Mouse (Mus musculus) neural tube, embryonic 15.5 days (tissue): ENCODE data around the gene Ezr. TPM values are rescaled to one million over a fixed set of nuclear protein-coding genes. Genes with fewer than 3 reads are reported as not detected.

Experiments
- ATAC-seq: fragments of 200-750 bp; cut with Nextera tagmentation; 2 replicates; pipeline ENCODE4 v1.8.0; 2017; ENCODE audit warnings: mild to moderate bottlenecking, moderate TSS enrichment, moderate library complexity; ENCODE audit not compliant: low FRiP score
- H3K27ac ChIP-seq: fragments of 300-500 bp; sonication (generic); replicated peaks from 2 replicates; pipeline ENCODE4 v1.5.1; 2015; ENCODE audit warnings: mild to moderate bottlenecking, inconsistent platforms
- H3K27me3 ChIP-seq: fragments of 300-500 bp; sonication (generic); replicated peaks from 2 replicates; pipeline ENCODE4 v1.6.1; 2015; ENCODE audit warnings: inconsistent platforms
- H3K36me3 ChIP-seq: fragments of 300-500 bp; sonication (generic); 2 replicates; pipeline ENCODE4 v1.6.1; 2015; ENCODE audit warnings: inconsistent platforms
- H3K4me1 ChIP-seq: fragments of 300-500 bp; sonication (generic); 2 replicates; pipeline ENCODE4 v1.6.1; 2015; ENCODE audit warnings: inconsistent platforms
- H3K4me2 ChIP-seq: fragments of 300-500 bp; sonication (generic); 2 replicates; pipeline ENCODE4 v1.6.1; 2015; ENCODE audit warnings: inconsistent platforms, mild to moderate bottlenecking, moderate library complexity
- H3K4me3 ChIP-seq: fragments of 300-500 bp; sonication (generic); replicated peaks from 2 replicates; pipeline ENCODE4 v1.5.1; 2015; ENCODE audit warnings: mild to moderate bottlenecking, inconsistent platforms
- H3K9ac ChIP-seq: fragments of 300-500 bp; sonication (generic); replicated peaks from 2 replicates; pipeline ENCODE4 v1.6.1; 2015; ENCODE audit warnings: mild to moderate bottlenecking, inconsistent platforms
- H3K9me3 ChIP-seq: fragments of 300-500 bp; sonication (generic); replicated peaks from 2 replicates; pipeline ENCODE4 v1.6.1; 2016; ENCODE audit warnings: inconsistent platforms
- WGBS: fragments of 180-500 bp; shearing (Covaris S2); methylation state at CpG from one replicate; pipeline ENCODE4 v1.1.7; 2015; ENCODE audit warnings: mixed read lengths; 5-methylcytosine and 5-hydroxymethylcytosine counted together
- polyA plus RNA-seq: library from polyadenylated mRNA; unstranded; fragments of >200 nt; fragmentation: Nextera tagmentation; extraction: Ambion mirVana; gene quantifications from 2 replicates; pipeline ENCODE4 v1.2.1, GENCODE M21; 2015

The Ezr gene
- polyA plus RNA-seq: 48.0 and 90.3 TPM in 2 replicates

DNA sequence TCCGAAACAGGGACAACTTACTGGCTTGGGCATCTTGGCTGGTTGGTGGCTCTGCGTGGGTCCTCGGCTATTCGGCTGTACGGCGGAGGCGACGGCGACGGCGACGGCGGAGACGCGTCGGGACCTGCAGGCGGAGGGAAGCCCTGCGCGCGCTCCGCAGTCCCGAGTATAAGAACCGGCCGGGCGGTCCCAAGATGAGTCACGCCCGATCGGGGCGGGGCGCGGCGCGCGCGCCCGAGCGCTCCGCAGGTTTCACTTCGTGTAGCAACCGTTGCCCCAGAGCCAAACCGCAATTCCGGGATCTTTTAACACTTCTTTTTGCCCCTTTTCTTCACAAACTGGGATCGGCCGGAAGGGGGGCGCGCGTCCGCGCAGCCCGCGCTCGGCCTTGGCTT is at the start of gene Ezr:
Gene Ezr, minus strand, starts transcription at position 174 of the 395 bp plus-strand sequence.
- Histone ChIP-seq H3K27ac (peak within 1 kb of the TSS; percentile 77), H3K27me3 (peaks cover 23% of the 10 kb centered on the region), H3K4me3 (peak within 1 kb of the TSS; percentile 68), H3K9me3 (no peaks in the 10 kb centered on the region), H3K36me3 (no peaks in the 10 kb centered on the region), H3K4me2 (peak within 1 kb of the TSS; percentile 97), H3K9ac (peak within 1 kb of the TSS; percentile 65), H3K4me1 (peaks cover 36% of the 10 kb centered on the region)
- peak; percentile 81 for ATAC-seq
- under 1% methylated on average over 51 of the region's 52 CpGs for WGBS

DNA sequence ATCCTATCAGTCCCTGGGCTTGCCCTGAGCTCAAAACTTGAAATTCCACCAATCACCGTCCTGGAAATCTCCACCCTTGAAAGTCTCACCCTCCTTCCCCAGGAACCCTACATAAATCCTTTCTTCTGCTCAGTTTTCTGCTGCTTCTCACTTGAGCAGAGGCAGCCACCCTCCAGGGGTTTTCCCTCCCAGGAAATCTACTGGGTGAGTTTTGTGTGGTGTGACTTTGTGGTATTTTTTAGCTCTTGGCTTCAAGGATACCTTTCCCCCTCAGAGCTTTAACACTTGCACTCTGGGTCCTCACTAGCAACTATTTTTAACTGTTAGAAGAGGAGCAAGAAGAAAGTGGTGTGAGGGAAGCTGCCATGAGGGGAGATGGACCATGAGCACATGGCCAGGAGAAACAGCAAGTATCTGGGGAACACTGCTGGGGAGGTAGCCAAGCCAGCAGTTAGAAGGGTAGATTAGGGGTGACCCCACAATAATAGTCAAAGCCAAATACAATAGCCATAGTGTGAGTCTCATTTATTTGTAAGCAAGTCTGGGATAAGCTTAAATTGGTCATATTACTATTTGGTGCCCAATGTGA is 47.5 kb upstream of the Ezr start:
- Histone ChIP-seq H3K27ac (no peak overlapping the region), H3K36me3 (no peaks in the 10 kb centered on the region), H3K9ac (no peak overlapping the region), H3K4me2 (no peak overlapping the region), H3K9me3 (no peaks in the 10 kb centered on the region), H3K4me1 (peaks cover 17% of the 10 kb centered on the region), H3K27me3 (no peaks in the 10 kb centered on the region), H3K4me3 (no peak overlapping the region)
- ATAC-seq: no peak
- 69% methylated on average over 1 of the region's 1 CpGs for WGBS

DNA sequence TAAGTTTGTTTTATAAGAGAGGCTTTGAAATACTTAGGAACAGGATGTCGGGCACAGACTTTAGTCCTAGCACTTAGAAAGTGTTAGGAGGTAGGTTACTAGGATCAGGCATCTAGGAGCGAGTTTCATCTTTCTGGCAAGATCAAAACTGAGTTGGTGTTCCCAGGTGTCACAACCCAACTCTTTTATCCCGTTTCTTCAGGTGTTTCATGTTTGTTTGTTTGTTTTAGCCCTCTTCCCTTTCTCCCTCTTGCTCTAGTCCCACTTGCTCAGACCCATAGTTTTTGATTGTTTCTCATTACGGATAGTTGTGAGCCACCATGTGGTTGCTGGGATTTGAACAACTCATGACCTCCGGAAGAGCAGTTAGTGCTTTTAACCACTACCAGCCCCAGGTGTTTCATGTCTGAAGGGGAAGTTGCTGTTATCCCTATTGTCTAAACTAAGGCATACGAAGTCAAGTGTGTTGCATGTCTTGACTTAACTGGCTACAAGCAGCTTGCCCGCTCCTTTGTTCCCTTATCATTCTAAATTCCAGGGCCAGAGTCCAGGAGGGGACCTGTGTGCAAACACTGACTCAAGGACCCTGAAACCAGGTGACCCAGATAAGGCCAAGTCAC is 46.1 kb upstream of the Ezr start:
- no peak for ATAC-seq
- H3K9me3 ChIP-seq: no peaks in the 10 kb centered on the region
- H3K4me1 ChIP-seq: peaks cover 17% of the 10 kb centered on the region
- H3K9ac ChIP-seq: peak overlapping the region; percentile 73
- H3K4me3 ChIP-seq: peak overlapping the region; percentile 62
- peak overlapping the region; percentile 99 for H3K27ac ChIP-seq
- H3K27me3 ChIP-seq: no peaks in the 10 kb centered on the region
- peak overlapping the region; percentile 85 for H3K4me2 ChIP-seq
- no peaks in the 10 kb centered on the region for H3K36me3 ChIP-seq
- 71% methylated on average over 7 of the region's 7 CpGs for WGBS

GRCm38 (mm10) chr17:6827740-6828461 is 45.3 kb upstream of the Ezr start:
- WGBS: 2% methylated on average over 64 of the region's 64 CpGs
- H3K4me1 ChIP-seq: peaks cover 17% of the 10 kb centered on the region
- peak overlapping the region; percentile 99 for H3K27ac ChIP-seq
- peak overlapping the region; percentile 85 for H3K4me2 ChIP-seq
- no peaks in the 10 kb centered on the region for H3K27me3 ChIP-seq
- peak overlapping the region; percentile 62 for H3K4me3 ChIP-seq
- H3K9ac ChIP-seq: peak overlapping the region; percentile 73
- no peaks in the 10 kb centered on the region for H3K9me3 ChIP-seq
- no peaks in the 10 kb centered on the region for H3K36me3 ChIP-seq
- ATAC-seq: peak; percentile 99

GRCm38 (mm10) chr17:6827159-6827733 is 44.7 kb upstream of the Ezr start:
- Histone ChIP-seq H3K4me3 (peak overlapping the region; percentile 62), H3K9ac (peak overlapping the region; percentile 68), H3K9me3 (no peaks in the 10 kb centered on the region), H3K4me2 (peak overlapping the region; percentile 85), H3K36me3 (no peaks in the 10 kb centered on the region), H3K27me3 (no peaks in the 10 kb centered on the region), H3K27ac (peak overlapping the region; percentile 99), H3K4me1 (peaks cover 17% of the 10 kb centered on the region)
- ATAC-seq: peak; percentile 29
- 24% methylated on average over 10 of the region's 10 CpGs for WGBS

DNA sequence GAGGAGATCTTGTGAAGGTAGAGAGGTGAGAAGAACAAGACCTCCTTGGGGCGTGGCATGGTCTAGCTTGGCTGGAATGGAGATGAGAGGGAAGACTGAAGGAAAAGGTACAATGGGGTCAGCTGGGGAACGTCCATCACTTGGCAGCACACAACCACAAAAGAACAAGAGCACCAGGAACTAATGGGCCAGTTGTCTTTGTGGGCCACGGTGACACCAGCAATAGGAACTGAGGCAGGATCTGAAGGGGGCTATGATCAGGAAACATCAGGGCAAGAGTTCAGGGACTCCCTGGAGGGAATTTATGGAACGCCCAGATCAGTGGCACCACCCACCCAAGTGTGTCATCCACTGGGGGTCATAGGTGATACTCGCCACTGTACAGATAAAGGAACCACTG is 34.2 kb upstream of the Ezr start:
- Histone ChIP-seq H3K36me3 (no peaks in the 10 kb centered on the region), H3K4me1 (0 out of 2 replicates have a peak, but pooled peaks cover 7% of the 10 kb centered on the region), H3K4me3 (no peak overlapping the region), H3K4me2 (no peak overlapping the region), H3K9me3 (no peaks in the 10 kb centered on the region), H3K9ac (no peak overlapping the region), H3K27me3 (no peaks in the 10 kb centered on the region), H3K27ac (no peak overlapping the region)
- WGBS: 87% methylated on average over 5 of the region's 5 CpGs
- no peak for ATAC-seq

DNA sequence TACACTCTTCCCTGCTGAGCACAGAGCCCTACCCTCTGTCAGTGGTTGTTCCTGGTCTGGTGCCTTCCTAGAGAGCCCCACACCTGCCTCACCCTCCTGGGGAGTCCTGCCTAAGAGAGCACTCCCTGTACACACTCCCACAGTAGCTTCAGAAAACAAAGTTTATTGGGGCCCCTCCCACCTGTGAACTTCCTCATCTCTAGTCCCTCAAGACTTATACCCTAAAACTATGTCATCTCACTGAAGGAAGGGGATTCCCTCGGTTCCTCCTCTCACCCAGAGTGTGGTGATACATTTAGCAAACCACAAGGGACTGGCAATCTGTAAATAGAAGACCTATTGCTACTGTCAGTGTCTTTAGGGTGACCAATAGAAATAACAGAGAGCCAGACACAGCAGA is 33.6 kb upstream of the Ezr start:
- H3K4me1 ChIP-seq: 0 out of 2 replicates have a peak, but pooled peaks cover 7% of the 10 kb centered on the region
- H3K9ac ChIP-seq: no peak overlapping the region
- no peaks in the 10 kb centered on the region for H3K36me3 ChIP-seq
- no peaks in the 10 kb centered on the region for H3K27me3 ChIP-seq
- no peak for ATAC-seq
- H3K4me2 ChIP-seq: no peak overlapping the region
- H3K4me3 ChIP-seq: no peak overlapping the region
- H3K9me3 ChIP-seq: no peaks in the 10 kb centered on the region
- 100% methylated on average over 1 of the region's 1 CpGs for WGBS
- H3K27ac ChIP-seq: no peak overlapping the region

GRCm38 (mm10) chr17:6814656-6815055 is 32.1 kb upstream of the Ezr start:
- Histone ChIP-seq H3K9me3 (no peaks in the 10 kb centered on the region), H3K27ac (no peak overlapping the region), H3K4me2 (no peak overlapping the region), H3K4me3 (no peak overlapping the region), H3K27me3 (no peaks in the 10 kb centered on the region), H3K36me3 (no peaks in the 10 kb centered on the region), H3K9ac (no peak overlapping the region), H3K4me1 (0 out of 2 replicates have a peak, but pooled peaks cover 7% of the 10 kb centered on the region)
- no peak for ATAC-seq
- WGBS: 32% methylated on average over 4 of the region's 4 CpGs

DNA sequence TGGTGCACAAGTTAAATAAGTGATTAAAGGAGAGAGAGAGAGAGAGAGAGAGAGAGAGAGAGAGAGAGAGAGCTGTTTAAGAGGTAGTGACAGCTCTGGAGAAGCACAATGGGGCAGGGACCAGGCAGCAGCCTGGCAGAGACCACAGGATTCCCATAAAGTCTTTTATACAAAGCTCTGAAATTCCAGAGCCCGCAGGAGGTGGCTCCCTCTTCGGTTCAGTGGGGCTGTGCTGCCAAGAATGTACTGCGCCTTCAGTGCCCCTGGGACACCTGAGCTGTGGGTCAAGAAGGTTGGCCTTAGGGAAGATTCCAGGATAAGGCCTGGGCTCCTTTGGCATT is 30.2 kb upstream of the Ezr start:
- ATAC-seq: peak; percentile 35; the same call in 1 of the 2 replicates

DNA sequence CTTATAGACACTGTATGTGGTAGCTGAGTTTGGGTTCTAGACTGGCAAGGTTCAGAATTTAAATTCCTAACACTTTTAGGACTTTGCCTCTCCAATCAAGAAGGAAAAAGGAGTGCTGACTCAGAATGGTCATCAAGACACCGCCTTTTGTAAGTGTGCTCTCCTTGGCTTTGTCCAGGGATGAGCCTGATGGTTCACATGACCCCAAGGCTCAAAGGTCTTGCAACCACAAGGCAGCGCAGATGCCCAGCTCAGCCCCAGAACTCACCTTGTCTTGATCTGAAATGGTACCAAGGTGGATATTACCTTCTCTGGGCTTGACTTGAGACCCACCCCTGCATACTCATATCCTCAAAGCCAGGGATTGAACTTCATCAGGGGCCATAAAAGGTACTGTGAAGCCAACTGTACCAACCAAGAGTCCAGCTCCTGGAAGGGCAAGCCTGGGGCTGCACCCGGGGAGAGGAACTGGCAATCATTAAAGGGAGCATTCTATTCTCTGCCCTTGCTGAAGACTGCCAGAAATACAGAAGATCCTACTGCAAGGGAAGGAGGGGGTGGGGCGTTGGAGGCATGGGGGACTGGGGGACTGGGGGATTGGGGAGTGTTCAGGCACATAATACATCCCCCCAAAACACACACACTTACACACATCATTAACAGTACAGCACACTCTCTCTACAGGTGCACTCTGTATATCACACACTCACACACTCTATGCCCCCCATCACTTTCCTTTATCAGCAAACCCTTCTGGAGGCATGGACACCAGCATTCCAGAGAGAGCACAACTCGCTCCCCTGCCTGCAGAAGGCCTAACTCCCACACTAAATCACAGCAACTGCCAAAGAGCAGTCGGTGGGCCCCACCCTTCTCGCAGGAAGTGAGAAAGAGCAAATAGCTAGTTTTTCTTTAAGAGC is 29.6 kb upstream of the Ezr start:
- Histone ChIP-seq H3K4me3 (no peak overlapping the region), H3K4me1 (0 out of 2 replicates have a peak, but pooled peaks cover 7% of the 10 kb centered on the region), H3K36me3 (no peaks in the 10 kb centered on the region), H3K4me2 (no peak overlapping the region), H3K9me3 (no peaks in the 10 kb centered on the region), H3K9ac (no peak overlapping the region), H3K27me3 (no peaks in the 10 kb centered on the region), H3K27ac (peak overlapping the region; percentile 23; the same call in 1 of the 2 replicates)
- peak; percentile 63; the same call in 1 of the 2 replicates for ATAC-seq
- WGBS: 39% methylated on average over 7 of the region's 7 CpGs

More for the DNA sequence above, 30.2 kb upstream of the Ezr start:
- Histone ChIP-seq H3K9ac (no peak overlapping the region), H3K4me3 (no peak overlapping the region), H3K9me3 (no peaks in the 10 kb centered on the region), H3K27ac (peak overlapping the region; percentile 23), H3K27me3 (no peaks in the 10 kb centered on the region), H3K4me2 (no peak overlapping the region), H3K36me3 (no peaks in the 10 kb centered on the region), H3K4me1 (0 out of 2 replicates have a peak, but pooled peaks cover 7% of the 10 kb centered on the region)
- WGBS: 16% methylated on average over 3 of the region's 3 CpGs

GRCm38 (mm10) chr17:6809331-6809730 is 26.7 kb upstream of the Ezr start:
- Histone ChIP-seq H3K27me3 (no peaks in the 10 kb centered on the region), H3K9ac (no peak overlapping the region), H3K4me1 (0 out of 2 replicates have a peak, but pooled peaks cover 7% of the 10 kb centered on the region), H3K4me3 (no peak overlapping the region), H3K36me3 (no peaks in the 10 kb centered on the region), H3K4me2 (no peak overlapping the region), H3K27ac (0 out of 2 replicates have a peak overlapping the region, but pooled peaks have one; percentile 9), H3K9me3 (no peaks in the 10 kb centered on the region)
- no peak for ATAC-seq
- 54% methylated on average over 3 of the region's 3 CpGs for WGBS
